Mouse (Mus musculus): Measurements from ENCODE around the gene Tatdn3.

GRCm38 (mm10) chr1:191019803-191020202 lies 42.9 kb downstream of the Tatdn3 start:
- TF ChIP-seq POLR2A (IDR thresholded peaks at IDR 0.05; ENCODE audit: low read depth, low read length), result no peak
- TF ChIP-seq CTCF (IDR thresholded peaks at IDR 0.05; ENCODE audit: extremely low read depth, insufficient read depth, insufficient read length, insufficient replicate concordance), result no peak

Data from spleen, adult 2 months (tissue).